Mouse (Mus musculus) left cerebral cortex, adult 9 months (tissue): ENCODE measurements at regions not wholly inside any gene's neighbourhood (a gene's known extent, or its start where the extent isn't known, plus 50 kb on each side); places are given as distances from the start of the nearest gene placed in this dataset.

Source experiments
- DNase-seq, 2 experiments: peaks; one replicate each; pipeline ENCODE4 v3.0.0; 2022; ENCODE audit warnings: low spot score in 2 of 2

DNA sequence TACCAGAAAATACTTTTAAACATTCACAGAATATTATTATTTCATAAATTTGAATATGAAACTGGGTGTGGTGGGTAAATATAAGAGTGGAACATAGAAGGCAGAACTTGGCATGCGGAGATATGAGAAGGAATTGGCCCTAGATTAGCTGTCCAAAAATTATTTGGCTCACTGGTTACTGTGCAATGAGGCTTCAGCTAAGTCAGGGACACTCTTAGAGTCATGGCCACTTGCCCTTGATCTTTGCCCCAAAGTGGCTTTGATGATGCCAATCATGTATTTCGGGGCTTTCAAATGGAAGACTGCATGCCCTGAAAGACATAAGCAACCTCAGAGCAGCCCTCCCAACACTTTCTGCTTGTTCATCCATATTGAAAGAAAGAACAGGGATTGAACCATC lies 76.9 kb downstream of the Pxdc1 start:
- no peak for DNase-seq

DNA sequence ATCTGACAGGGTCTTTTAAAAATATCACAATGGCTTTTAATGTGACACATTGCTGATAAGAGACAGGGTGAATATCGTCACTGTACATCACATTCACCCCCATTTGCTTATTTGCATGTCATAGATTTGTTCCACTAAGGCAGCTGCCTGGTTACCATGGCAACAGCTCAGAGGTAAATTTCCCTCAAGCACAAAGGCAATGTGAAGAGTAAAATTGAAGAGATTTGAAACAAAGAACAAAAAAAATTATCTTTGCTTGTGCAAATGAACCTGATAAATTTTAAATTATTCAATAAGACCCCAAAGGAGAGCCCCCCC lies 77.3 kb downstream of the Pxdc1 start:
- peak; percentile 42 to 62 for DNase-seq

DNA sequence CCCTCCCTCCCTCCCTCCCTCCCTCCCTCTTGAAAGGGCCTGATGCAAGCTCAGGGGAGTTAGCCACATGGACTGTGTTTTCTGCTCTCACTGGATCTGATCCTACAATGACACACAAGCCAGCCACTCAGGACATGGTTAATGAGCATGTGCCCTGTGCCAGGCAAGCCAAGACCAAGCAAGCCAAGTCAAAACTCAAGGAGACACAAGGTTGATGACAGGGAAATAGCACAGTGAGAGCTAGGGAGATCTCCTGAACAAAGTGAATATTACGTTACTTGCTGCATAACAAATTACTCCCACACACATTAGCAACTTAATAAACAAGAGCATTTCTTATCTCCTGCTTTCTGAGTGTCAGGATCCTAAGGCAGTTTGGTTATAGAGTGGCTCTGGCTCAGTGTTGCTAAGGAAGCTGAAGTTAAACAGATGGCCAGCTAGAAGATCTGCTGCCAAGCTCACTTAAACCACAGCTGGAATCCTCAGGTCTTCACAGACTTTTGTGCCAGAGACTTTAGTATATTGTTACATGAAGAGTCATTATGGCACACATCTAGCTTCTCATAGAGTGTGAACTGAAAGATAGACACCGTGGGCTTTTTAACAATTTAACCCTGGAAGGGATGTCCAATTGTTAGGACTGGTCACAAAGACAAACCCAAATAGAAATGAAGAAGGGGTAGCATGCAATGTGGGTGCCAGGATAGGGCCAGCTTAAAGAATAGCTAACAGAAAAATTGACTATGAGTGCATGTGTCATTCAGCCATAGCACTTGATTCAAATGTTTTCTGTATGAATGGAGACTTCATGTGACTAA lies 77.9 kb downstream of the Pxdc1 start:
- DNase-seq, result peak; percentile 5 to 21

DNA sequence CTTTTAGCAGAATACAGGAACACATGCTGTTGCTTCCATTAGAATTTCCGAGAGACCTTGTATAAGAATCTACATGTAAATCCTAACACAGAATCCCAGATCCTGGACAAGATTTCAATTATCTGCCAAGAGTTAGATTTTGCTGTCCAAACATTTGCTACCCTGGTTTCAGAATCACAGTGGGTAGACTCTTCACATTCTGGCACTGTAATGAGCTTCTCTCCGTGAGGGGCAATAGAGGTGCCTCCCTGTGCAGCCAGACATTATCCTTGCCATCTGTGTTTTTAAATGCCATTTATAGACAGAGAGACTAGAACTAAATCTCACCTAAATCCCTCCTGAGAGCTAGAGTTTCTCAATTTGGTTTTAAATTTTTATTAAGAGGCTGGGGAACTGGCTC lies 84.0 kb downstream of the Pxdc1 start:
- DNase-seq, result no peak

DNA sequence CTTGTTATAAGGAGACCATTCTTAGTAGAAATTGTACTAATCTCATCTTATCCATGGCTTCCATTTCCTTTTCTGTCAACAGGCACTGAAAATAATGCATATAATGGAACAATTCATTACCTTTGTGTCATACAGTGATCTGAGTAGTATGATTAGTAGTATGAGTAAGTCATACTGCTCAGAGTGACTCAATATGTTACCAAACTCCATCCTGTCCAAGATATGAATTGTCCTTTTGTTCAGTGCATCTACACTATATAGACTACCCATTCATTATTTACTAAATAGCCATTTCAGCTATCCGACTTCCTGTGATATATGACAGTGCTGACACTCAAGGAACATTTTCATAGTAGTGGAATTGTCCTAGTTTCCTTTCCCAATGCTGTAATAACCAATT lies 86.6 kb downstream of the Pxdc1 start:
- DNase-seq, result no peak

DNA sequence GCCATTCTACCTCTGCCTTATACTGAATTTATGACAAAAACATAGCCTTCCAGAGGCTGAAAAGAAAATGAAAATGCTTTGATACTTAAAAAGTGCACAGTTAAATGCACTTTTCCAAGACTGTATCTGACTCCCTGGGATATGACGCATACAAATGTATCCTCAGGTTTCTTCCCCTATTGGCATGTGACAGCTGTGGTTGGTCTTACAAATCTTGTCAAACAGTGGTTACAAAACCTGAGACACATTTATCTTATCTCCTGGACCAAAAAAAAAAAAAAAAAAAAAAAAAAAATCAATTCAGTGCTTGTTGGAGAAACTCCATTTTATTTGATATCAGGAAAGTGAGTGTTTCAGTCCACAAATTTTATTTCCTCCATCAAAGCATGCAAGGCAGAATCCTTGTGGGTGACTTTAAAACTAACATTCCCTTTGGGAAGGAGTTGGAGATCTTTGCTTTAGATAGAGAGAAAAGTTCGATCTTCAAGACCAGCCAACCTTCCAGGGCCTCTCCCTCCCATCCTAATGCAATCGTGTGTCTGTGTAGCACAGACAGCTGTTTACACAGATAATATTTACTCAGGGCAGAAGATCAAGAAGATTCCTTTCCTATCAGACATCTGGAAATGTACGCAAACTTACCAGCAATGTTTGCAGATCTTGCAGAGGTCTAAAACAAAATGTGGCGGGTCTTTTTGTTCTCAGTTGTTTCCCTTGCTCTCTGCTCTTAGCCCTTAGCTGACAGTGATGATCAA lies 103.0 kb downstream of the Pxdc1 start:
- no peak for DNase-seq

DNA sequence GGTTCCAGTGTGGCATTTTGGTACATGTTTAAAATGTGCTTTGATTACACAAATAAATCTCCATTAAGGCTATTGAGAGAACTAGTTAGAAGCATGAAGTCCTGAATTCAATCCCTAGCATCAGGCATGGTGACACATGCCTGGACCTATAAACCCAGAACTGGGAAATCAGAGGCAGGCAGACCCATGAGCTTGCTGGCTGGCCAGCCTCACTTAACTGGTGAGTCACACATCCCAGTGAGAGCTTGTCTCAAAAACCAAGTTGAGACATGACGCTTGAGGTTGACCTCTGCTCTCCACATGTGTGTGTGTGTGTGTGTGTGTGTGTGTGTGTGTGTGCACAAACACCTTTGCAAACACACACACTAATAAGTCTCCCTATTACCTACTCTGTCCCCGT lies 112.6 kb downstream of the Pxdc1 start:
- no peak for DNase-seq

DNA sequence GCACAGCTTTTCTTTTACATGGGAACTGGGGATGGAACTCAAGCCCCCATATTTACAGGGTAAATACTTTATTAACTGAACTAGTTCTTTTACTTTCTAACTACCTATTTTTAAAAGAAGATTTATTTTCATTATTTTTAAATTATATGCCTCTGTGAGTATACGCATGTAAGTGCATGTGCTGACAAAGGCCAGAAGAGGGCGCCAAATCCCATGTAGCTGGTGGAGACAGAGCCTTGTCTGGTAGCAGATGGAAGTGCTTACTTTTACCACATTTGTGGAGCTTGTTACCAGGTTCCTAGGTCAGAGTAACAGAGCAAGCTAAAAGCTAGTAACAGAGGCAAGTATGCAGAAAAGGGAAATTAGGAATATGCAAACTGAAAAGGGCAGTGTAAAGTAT lies 119.4 kb downstream of the Pxdc1 start:
- no peak for DNase-seq

- DNase-seq, result no peak
Measured at GRCm38 (mm10) chr13:34511332-34511731, 142.0 kb downstream of the Pxdc1 start.

GRCm38 (mm10) chr13:34507224-34507623 lies 146.1 kb downstream of the Pxdc1 start:
- no peak for DNase-seq

- DNase-seq, result no peak
Measured at GRCm38 (mm10) chr13:34505861-34506260, 147.4 kb downstream of the Pxdc1 start.

DNA sequence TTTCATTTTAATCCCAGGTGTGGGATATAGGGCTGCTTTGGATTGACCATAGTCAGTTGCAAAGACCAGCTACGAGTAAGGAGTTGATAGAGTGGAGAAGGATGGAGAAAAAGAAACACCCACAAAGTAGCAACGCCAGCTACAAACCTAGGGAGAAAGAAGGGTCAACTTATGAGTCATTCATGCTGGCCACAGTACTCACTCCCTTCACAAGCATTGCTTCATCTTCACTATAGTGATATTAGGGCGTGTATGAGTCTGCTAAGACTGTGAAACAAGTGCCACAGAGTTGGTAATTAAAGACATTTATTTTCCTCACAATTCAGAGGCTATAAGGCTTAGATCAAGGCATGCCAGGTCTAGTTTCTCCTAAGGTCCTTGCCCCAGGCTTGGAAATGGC lies 148.4 kb downstream of the Pxdc1 start:
- DNase-seq, result no peak

GRCm38 (mm10) chr13:34498910-34499309 lies 153.9 kb upstream of the Slc22a23 start:
- DNase-seq, result no peak

DNA sequence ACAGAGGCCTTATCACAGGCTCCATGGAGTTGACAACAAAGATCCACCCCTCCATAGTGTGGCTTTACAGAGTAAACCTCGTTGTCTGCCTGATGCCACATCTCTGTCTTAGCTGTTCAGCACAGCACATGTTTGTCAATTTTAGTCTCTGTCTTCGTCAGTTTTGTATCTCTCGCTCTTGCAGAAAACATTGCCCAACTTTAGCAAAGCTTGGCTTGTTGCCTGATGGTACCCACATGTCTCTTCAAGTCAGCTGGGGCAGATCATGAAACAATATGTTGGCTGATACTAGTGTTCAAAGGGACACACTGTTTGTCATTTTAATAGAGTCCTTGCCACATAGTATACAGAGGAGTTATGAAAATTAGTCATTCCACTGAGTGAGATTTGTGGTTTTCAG lies 152.7 kb upstream of the Slc22a23 start:
- DNase-seq, result no peak

DNA sequence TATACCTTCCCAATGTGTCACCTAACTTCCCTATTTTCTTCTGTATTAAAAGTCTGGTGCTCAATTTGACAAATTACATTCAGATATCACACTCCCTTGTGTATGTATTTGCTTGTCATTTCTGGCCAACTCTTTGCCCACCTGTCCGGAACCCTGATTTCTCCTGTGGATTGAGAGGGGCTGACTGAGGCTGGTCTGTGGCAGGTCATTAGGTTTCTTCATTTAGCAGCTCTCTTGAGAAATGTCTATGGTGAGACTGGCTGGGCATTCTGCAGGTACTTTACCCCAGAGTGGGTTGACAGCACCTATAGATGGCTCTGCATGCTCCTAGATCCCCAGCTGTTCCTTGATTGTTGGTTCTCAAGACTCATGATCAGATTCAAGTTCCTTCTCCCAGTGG lies 139.8 kb upstream of the Slc22a23 start:
- no peak for DNase-seq

GRCm38 (mm10) chr13:34481461-34481860 lies 136.5 kb upstream of the Slc22a23 start:
- DNase-seq, result no peak

- no peak for DNase-seq
Measured at GRCm38 (mm10) chr13:34470410-34470809, 125.4 kb upstream of the Slc22a23 start.

DNA sequence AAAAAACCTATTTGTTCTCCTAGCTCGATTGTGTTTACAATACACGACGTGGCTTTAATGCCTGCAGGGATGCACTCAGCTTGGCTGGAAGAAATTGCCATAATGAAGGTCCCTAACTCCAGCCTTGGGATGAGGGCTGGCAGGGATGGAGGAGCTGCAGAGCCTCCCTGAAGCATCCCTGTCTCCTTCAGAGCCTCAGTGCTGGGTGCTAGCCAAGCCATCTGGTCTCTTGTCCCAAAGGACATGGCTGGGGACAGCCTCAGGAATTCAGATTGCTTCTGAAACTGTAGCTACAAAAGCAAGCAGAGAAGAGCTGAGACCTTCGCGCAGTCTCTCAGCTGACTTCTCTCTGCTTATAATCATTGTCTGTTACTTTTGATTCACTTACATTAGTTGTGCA lies 124.6 kb upstream of the Slc22a23 start:
- peak in 1 of 2 experiments; percentile 5 for DNase-seq

GRCm38 (mm10) chr13:34468132-34468748 lies 123.3 kb upstream of the Slc22a23 start:
- DNase-seq, result no peak

DNA sequence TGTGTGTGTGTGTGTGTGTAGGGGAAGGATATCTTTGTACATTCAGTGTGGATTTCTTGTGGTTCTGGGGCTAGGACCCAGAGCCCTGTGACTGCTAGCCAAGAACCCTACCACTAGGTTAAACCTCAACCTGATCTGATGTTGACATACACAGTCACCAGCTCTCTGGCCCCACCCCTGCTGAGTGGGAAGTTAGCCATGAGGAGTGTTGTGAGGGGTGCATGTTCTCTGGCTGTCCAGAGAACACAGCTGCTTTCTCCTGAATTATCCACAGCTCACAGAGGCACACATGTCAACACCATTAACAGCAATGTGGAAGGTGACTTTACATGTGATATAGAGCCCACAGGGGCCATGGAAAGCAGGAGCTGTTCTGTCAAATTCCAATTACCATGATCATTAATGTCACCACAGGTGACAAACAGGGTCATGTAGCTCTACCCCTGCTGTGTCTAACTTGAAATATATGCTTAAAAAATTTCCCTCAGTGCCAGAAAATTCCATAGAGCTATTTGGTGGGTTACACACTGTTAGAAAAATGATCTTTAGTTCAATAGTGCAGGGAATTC lies 121.0 kb upstream of the Slc22a23 start:
- no peak for DNase-seq

- DNase-seq, result no peak
Measured at GRCm38 (mm10) chr13:34465456-34465855, 120.5 kb upstream of the Slc22a23 start.

- DNase-seq, result no peak
Measured at GRCm38 (mm10) chr13:34464221-34464620, 119.2 kb upstream of the Slc22a23 start.
